In genomic region chr9:65631354-65632021, GRCm38 (mm10) we compare ENCODE assay signal across 8 mouse cellular contexts. TPM values are rescaled to one million over a fixed set of nuclear protein-coding genes. Genes with fewer than 3 reads are reported as not detected.
DNase-seq lines count a peak whose midpoint lies in the region; ATAC-seq lines count a peak whose summit lies in the region.

No protein-coding gene starts in this region.

- peak overlapping the region; percentile 64 for H3K9ac ChIP-seq in lung, embryonic 15.5 days
- H3K9ac ChIP-seq in limb, embryonic 11.5 days (ENCODE audit: low read length): peak overlapping the region; percentile 83
- peak overlapping the region; percentile 51; the same call in 1 of the 2 replicates for H3K9ac ChIP-seq in neural tube, embryonic 15.5 days (replicated peaks)

- H3K27me3 ChIP-seq in lung, embryonic 15.5 days: peaks cover 39% of the 10 kb centered on the region
- H3K27me3 ChIP-seq in forebrain, embryonic 10.5 days (ENCODE audit: poor library complexity, severe bottlenecking): peaks cover 79% of the 10 kb centered on the region
- H3K27me3 ChIP-seq in limb, embryonic 11.5 days (ENCODE audit: control insufficient read depth, insufficient read depth, low read length): peaks cover 7% of the 10 kb centered on the region; the same call in 1 of the 2 replicates
- H3K27me3 ChIP-seq in neural tube, embryonic 15.5 days (replicated peaks): peaks cover 45% of the 10 kb centered on the region

- peak overlapping the region; percentile 99 for H3K4me2 ChIP-seq in lung, embryonic 15.5 days
- peak overlapping the region; percentile 96 for H3K4me2 ChIP-seq in limb, embryonic 11.5 days (ENCODE audit: low read depth, severe bottlenecking)
- H3K4me2 ChIP-seq in neural tube, embryonic 15.5 days: peak overlapping the region; percentile 93

- no peaks in the 10 kb centered on the region for H3K36me3 ChIP-seq in lung, embryonic 15.5 days
- no peaks in the 10 kb centered on the region for H3K36me3 ChIP-seq in forebrain, embryonic 10.5 days (replicated peaks)
- no peaks in the 10 kb centered on the region for H3K36me3 ChIP-seq in limb, embryonic 11.5 days (ENCODE audit: control insufficient read depth, insufficient read depth, low read length)
- H3K36me3 ChIP-seq in neural tube, embryonic 15.5 days: no peaks in the 10 kb centered on the region

- no peak for ATAC-seq in lung, embryonic 15.5 days (ENCODE audit: borderline replicate concordance, extremely low read depth, low FRiP score, low TSS enrichment)
- ATAC-seq in limb, embryonic 11.5 days (ENCODE audit: insufficient number of reproducible peaks, low FRiP score, low TSS enrichment, low read depth): no peak
- no peak for ATAC-seq in neural tube, embryonic 15.5 days (ENCODE audit: low FRiP score)

- H3K4me1 ChIP-seq in lung, embryonic 15.5 days: peaks cover 16% of the 10 kb centered on the region
- peaks cover 35% of the 10 kb centered on the region for H3K4me1 ChIP-seq in forebrain, embryonic 10.5 days
- H3K4me1 ChIP-seq in limb, embryonic 11.5 days (ENCODE audit: control insufficient read depth, insufficient read depth, low read length): peaks cover 16% of the 10 kb centered on the region; the same call in 1 of the 2 replicates
- H3K4me1 ChIP-seq in neural tube, embryonic 15.5 days: peaks cover 25% of the 10 kb centered on the region

- intact Hi-C loops in gastrocnemius, postnatal 36 days (cut with DNase I): no loop called here

- no peak for DNase-seq in lung, postnatal 4 days
- DNase-seq in forebrain, embryonic 10.5 days (ENCODE audit: extremely low spot score, low spot score): peak; percentile 18
- peak; percentile 24 for DNase-seq in limb, embryonic 11.5 days (ENCODE audit: low spot score)
- DNase-seq in urinary bladder, postnatal 14 days (ENCODE audit: low spot score): no peak
- DNase-seq in spleen, adult 12 weeks (ENCODE audit: low spot score): no peak
- DNase-seq in gastrocnemius, postnatal 36 days: no peak

- 22% methylated on average over 16 of the region's 16 CpGs for WGBS in lung, embryonic 15.5 days
- 8% methylated on average over 16 of the region's 16 CpGs for WGBS in forebrain, embryonic 10.5 days
- 10% methylated on average over 16 of the region's 16 CpGs for WGBS in limb, embryonic 11.5 days
- WGBS in neural tube, embryonic 15.5 days: 22% methylated on average over 16 of the region's 16 CpGs

- no peaks in the 10 kb centered on the region for H3K9me3 ChIP-seq in lung, embryonic 15.5 days
- H3K9me3 ChIP-seq in forebrain, embryonic 10.5 days: no peaks in the 10 kb centered on the region
- H3K9me3 ChIP-seq in limb, embryonic 11.5 days (ENCODE audit: control insufficient read depth, low read length): no peaks in the 10 kb centered on the region
- no peaks in the 10 kb centered on the region for H3K9me3 ChIP-seq in neural tube, embryonic 15.5 days (replicated peaks)

- peak overlapping the region; percentile 75 for H3K4me3 ChIP-seq in lung, embryonic 15.5 days
- peak overlapping the region; percentile 72 for H3K4me3 ChIP-seq in forebrain, embryonic 10.5 days
- H3K4me3 ChIP-seq in limb, embryonic 11.5 days (ENCODE audit: low read depth, low read length): peak overlapping the region; percentile 70
- H3K4me3 ChIP-seq in neural tube, embryonic 15.5 days (replicated peaks): peak overlapping the region; percentile 56

- H3K27ac ChIP-seq in lung, embryonic 15.5 days: no peak overlapping the region
- peak overlapping the region; percentile 87 for H3K27ac ChIP-seq in forebrain, embryonic 10.5 days
- H3K27ac ChIP-seq in limb, embryonic 11.5 days (replicated peaks; ENCODE audit: low read depth, low read length): no peak overlapping the region
- no peak overlapping the region for H3K27ac ChIP-seq in neural tube, embryonic 15.5 days (replicated peaks)

RNA-seq across cellular contexts. Expression of gene Rbpms2, which starts 2.0 kb away (rescaled TPM):
- polyA plus RNA-seq in lung, embryonic 15.5 days (2015; fragmentation: Nextera tagmentation; extraction: Ambion mirVana): 15.1 and 16.6 TPM in 2 replicates
- 24.2 and 24.7 TPM in 2 replicates for polyA plus RNA-seq in forebrain, embryonic 10.5 days (2016; fragmentation: Nextera tagmentation; extraction: Ambion mirVana)
- polyA plus RNA-seq in limb, embryonic 11.5 days (2014; fragmentation: Nextera tagmentation; extraction: Ambion mirVana): 29.7 and 31.5 TPM in 2 replicates
- polyA plus RNA-seq in neural tube, embryonic 15.5 days (2015; fragmentation: Nextera tagmentation; extraction: Ambion mirVana): 3.1 and 4.9 TPM in 2 replicates
- total RNA-seq in gastrocnemius, postnatal 36 days (2021): 1 to 10 TPM; 1.7 to 1.9 TPM

RNA-seq across cellular contexts. Expression of gene Oaz2, which starts 36.3 kb away (rescaled TPM):
- polyA plus RNA-seq in lung, embryonic 15.5 days (2015; fragmentation: Nextera tagmentation; extraction: Ambion mirVana): 396 and 422 TPM in 2 replicates
- 204 and 217 TPM in 2 replicates for polyA plus RNA-seq in forebrain, embryonic 10.5 days (2016; fragmentation: Nextera tagmentation; extraction: Ambion mirVana)
- polyA plus RNA-seq in limb, embryonic 11.5 days (2014; fragmentation: Nextera tagmentation; extraction: Ambion mirVana): 254 and 261 TPM in 2 replicates
- 383 and 395 TPM in 2 replicates for polyA plus RNA-seq in neural tube, embryonic 15.5 days (2015; fragmentation: Nextera tagmentation; extraction: Ambion mirVana)
- total RNA-seq in gastrocnemius, postnatal 36 days (2021): 100 to 1,000 TPM; 217 to 221 TPM

RNA-seq across cellular contexts. Expression of gene Pif1, which starts 44.5 kb away (rescaled TPM):
- 16.6 and 19.0 TPM in 2 replicates for polyA plus RNA-seq in lung, embryonic 15.5 days (2015; fragmentation: Nextera tagmentation; extraction: Ambion mirVana)
- 30.9 and 31.9 TPM in 2 replicates for polyA plus RNA-seq in forebrain, embryonic 10.5 days (2016; fragmentation: Nextera tagmentation; extraction: Ambion mirVana)
- polyA plus RNA-seq in limb, embryonic 11.5 days (2014; fragmentation: Nextera tagmentation; extraction: Ambion mirVana): 13.3 and 15.0 TPM in 2 replicates
- 2.7 and 4.7 TPM in 2 replicates for polyA plus RNA-seq in neural tube, embryonic 15.5 days (2015; fragmentation: Nextera tagmentation; extraction: Ambion mirVana)
- under 1 TPM in 1 of 2 experiments, not detected in 1; 0.92 TPM for total RNA-seq in gastrocnemius, postnatal 36 days (2021)

RNA-seq across cellular contexts. Expression of gene Plekho2, which starts 51.6 kb away (rescaled TPM):
- 21.7 TPM in 2 replicates for polyA plus RNA-seq in lung, embryonic 15.5 days (2015; fragmentation: Nextera tagmentation; extraction: Ambion mirVana)
- polyA plus RNA-seq in forebrain, embryonic 10.5 days (2016; fragmentation: Nextera tagmentation; extraction: Ambion mirVana): 11.1 and 11.9 TPM in 2 replicates
- polyA plus RNA-seq in limb, embryonic 11.5 days (2014; fragmentation: Nextera tagmentation; extraction: Ambion mirVana): 12.2 and 12.5 TPM in 2 replicates
- 5.0 and 7.7 TPM in 2 replicates for polyA plus RNA-seq in neural tube, embryonic 15.5 days (2015; fragmentation: Nextera tagmentation; extraction: Ambion mirVana)
- total RNA-seq in gastrocnemius, postnatal 36 days (2021): 1 to 10 TPM; 5.2 to 5.9 TPM

Comparison
In these comparisons a context has a peak if more than half of its experiments do, and no peak if none do; other contexts are left out.
1. DNase-seq: peak in forebrain, embryonic 10.5 days (single experiment) and limb, embryonic 11.5 days (single experiment); none in lung, postnatal 4 days (0 of 2), urinary bladder, postnatal 14 days (single experiment), spleen, adult 12 weeks (single experiment) and gastrocnemius, postnatal 36 days (0 of 2).
2. Peak in every context shown above with its lines, with median percentiles within 50 percentile points of each other: H3K4me2 ChIP-seq, H3K4me3 ChIP-seq and H3K9ac ChIP-seq.